Mouse (Mus musculus): ENCODE results near the gene Stx7.
"Not testable (repeated sequence)": the region's sequence is repeated elsewhere in the genome, so short reads cannot be mapped to it uniquely, and the experiment has no call there.

Stx7 gene

DNA sequence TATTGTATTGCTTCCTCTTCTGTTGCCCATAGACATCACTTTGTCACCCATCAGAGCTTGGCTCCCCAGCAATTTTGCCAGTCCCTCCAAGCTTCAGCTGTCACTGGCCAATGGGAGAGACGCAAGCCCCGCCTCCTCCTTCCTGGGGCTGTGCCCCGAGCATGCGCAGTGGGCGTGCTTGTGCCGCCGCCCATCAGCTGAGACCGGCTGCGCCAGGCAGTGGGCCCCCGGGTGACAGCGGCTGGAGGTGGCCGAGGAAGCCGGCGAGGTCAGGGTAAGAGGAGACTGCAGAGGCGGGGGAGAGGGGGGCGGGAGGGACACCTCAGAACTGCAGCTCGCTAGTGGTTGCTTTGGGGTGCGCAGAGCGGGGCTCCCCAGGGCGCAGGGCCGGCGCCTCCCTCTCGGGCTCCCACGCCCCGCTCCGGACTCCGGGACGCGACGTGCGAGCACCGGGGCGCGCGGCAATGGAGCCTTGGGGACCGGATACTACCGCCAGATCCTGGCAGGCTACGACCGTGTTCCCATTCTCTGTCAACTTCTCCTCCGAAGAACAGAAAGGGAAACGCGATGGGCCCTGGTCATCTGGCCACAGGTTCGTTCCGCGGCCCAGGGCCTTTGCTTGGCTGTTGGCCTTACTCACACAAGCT, at the start of gene Stx7:
Stx7 (plus strand) TSS at position 168 of the 647 bp plus-strand sequence.
- DNase-seq (ENCODE audit: low read depth): peak; percentile 94

DNA sequence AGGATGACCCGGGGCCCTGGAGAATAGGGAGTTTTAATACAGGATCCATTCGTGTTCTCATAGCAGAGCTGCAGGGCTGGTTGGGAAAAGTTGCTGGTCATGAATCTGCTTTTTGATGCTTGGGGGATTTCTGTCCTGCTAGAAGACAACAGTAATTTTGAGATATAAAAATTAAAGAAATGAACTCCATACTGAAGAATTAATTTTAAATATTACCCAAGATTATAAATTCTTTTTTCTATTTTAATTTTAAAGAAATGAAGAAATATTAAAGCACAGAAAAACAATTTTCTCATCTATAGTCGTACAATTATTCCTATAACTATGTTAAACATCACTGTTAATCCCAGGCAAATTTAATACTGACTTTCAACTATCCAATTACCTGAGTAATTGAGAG, 47.3 kb upstream of the Stx7 start, which contains the start of gene Taar8c:
Taar8c (minus strand) TSS at position 101 of the 400 bp plus-strand sequence.
- DNase-seq (ENCODE audit: low read depth): not testable (repeated sequence)

DNA sequence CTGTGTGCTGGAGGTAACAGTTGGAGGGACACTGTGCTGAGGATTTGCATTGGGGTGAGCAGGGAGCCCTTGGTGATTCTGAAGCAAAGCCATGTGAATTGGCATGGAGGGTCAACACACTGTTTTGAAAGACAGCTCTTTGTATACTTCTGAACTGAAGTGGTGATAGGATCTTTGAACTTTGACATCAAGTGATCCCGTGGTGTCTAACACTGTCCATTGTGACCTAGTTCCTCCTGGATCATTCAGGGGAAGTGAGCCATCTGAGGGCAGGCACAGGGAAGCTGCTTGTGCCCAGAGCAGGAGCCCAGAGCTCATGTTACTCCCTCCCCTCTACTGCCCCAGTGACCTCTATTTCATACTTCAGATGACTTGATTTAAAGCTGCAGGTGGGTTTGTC, 45.8 kb upstream of the Stx7 start:
- DNase-seq (ENCODE audit: low read depth): not testable (repeated sequence)

DNA sequence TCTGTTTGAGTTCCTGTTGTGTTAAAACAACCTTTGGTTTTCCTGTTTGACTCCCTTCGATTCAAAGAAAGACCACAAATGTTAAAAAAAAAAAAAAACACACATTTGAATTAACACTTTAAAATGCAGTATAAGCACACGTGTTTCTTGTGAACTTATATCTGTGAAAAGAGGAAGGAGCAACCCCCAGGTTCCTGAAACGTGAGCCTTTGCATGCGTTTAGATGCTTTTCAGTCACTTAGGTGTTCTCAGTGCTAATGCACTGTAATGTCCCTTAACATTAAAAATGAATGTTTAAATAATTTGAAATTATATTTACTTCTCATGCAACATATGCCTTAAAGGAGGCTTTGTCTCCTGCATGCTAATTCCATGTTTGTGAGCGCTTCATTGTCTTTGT, 41.4 kb upstream of the Stx7 start:
- DNase-seq (ENCODE audit: low read depth): peak; percentile 33

DNA sequence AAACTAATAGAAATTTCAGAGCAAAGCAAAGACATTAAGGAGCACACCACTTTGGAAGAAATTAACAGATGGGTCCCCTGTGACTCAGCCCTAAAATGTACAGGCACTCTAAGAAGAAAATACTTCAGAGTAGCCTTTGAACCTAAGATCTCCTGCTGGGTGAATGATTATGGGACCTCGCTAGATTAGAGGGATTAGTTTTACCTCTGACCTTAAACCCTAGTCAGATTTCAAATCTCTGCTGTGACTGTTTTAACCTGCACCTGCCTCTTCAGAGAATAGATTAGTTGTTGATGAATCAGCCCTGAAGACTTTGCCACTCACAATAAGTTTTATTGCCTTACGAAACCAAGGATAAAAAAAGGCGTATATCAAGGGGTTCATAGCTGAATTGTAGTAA, 40.9 kb upstream of the Stx7 start:
- no peak for DNase-seq (ENCODE audit: low read depth)

DNA sequence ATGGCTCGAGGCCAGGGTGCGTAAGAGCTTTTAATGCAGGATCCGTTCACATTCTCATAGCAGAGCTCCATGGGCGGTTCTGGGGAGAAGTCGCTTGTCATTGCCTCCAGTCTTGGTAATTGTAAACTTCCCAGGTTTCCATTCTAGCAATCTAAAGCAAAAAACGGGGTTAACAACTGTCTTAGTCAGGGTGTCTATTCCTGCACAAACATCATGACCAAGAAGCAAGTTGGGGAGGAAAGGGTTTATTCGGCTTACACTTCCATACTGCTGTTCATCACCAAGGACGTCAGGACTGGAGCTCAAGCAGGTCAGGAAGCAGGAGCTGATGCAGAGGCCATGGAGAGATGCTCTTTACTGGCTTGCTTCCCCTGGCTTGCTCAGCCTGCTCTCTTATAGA, 39.7 kb upstream of the Stx7 start, which contains the start of gene Taar9:
Taar9 (minus strand) TSS at position 101 of the 400 bp plus-strand sequence.
- DNase-seq (ENCODE audit: low read depth): not testable (repeated sequence)

DNA sequence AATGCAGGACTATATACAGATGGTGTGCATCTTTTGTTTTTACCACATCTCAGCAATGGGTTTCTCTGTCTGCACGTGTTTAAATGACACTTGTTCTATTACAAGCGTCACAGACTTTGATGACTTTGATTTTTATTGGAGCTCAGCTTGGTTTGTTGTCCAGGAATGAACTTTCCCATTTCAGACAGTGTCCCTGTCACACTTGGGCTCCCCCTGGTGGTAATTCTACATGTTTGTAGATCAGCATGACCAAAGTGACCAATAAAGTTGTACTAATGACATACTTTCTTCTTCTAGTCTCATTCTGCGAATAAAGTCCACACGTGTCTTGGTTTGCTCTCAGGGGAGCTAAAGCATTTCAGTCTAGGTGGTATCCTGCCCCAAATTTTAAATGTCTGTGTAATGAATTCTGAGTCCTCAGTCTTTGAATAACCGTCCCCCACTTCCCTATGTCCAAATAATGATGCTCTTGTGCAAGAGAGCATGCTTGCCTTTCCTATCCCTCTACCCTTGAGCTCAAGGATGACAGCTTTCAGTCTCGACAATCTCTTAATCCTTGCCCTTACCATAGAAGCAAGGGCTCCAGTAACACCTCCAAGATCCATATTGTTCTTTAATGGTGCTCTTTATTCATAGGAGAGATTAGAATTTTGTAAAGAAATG, 37.9 kb upstream of the Stx7 start:
- peak; percentile 66 for DNase-seq (ENCODE audit: low read depth)

DNA sequence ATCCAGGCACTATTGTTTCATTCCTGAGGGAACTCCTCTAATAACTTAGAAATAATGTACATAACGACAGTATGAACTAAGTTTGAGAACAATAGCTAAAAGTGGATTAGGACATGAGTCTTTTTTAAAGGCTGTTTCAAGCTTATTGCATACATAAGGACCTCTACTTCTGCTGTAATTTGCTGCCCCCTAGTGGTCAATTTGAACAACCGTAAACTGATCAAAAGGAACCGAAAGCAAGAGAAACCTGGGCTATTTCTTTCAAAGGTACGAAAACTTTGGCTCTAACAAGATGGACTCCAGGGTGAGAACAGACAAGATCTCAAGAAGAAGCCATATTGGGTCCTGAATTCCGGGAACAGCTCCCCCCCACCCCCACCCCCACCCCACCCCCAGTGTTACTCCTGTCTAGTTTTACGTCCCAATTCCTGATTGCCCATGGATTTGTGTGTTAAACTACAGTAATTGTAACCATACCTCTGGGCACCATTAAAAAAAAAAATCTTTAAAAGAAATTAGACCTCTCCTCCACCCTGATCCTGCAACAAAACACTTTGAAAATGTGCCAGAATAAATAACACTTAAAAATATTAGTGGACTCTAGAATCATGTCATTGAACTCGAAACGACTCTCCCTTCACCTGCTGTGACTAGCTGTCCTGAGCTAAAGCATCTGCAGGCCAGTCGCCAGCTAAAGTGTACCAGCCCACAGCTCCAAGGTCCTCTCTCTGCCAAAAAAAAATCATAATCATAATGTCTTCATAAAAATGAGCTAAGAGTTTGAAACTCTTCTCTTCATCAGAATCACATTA, 17.4 kb upstream of the Stx7 start:
- peak; percentile 98 for DNase-seq (ENCODE audit: low read depth)

DNA sequence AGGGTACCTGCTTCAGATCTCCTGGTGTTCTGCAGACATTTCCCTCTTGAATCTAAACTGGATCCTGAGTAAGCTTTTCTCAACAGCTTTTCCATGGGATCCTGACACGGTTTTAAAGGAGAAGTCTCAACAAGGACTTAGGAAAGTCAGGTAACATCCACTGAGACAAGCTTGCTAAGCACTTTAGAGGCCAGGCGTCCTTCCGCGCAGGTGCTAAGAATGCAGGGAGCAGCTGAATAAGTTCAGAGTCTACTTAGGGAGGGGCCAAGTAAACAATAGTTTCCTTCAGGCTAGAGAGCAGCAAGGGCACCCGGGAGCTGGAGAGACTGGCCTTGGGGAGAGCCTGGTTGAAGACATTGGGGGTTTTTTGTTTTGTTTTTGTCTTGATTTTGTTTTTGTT, 16.8 kb upstream of the Stx7 start:
- peak; percentile 85 for DNase-seq (ENCODE audit: low read depth)

DNA sequence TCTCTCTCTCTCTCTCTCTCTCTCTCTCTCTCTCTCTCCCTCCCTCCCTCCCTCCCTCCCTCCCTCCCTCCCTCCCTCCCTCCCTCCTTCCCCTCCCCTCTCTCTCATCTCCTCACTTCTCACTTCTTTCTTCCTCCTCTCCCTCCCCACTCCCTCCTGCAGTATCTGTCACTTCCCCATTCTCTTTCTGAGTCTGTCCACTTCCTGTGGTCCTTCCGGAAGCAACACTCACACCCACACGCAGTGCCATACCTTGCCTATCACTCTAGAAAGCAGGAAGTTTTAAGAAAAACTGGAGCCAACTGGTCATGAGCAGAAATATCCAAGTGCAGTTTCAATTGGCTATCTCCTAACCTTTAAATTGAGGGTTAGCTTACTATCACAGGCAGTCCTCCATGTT, 16.0 kb upstream of the Stx7 start:
- DNase-seq (ENCODE audit: low read depth): peak; percentile 94

DNA sequence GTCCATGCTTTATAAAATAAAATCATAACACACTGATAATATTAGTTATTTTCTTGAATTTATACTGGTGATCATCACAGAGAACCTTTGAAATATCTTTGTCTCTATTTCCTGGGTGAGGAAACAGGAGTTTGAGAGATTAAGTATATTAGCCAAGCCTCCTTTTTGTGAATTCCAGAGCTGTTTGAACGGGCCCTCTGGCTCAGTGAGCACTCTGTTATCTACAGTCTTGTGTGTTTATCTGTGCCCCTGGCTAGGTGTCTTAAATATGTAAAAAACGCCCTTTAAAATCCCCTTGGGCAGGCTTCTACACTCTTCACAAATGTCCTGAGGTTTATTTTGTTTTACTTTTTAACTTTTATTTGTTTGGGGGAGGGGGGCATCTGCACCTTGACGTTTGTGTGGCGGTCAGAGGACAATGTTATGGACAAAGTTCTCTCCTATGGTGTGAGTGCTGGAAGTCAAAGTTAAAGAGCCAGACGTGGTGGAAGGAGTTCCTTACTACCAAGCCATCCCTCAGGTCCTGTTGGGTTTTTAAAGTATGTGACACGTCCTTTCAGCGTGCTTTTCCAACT, 14.9 kb upstream of the Stx7 start:
- DNase-seq (ENCODE audit: low read depth): no peak

DNA sequence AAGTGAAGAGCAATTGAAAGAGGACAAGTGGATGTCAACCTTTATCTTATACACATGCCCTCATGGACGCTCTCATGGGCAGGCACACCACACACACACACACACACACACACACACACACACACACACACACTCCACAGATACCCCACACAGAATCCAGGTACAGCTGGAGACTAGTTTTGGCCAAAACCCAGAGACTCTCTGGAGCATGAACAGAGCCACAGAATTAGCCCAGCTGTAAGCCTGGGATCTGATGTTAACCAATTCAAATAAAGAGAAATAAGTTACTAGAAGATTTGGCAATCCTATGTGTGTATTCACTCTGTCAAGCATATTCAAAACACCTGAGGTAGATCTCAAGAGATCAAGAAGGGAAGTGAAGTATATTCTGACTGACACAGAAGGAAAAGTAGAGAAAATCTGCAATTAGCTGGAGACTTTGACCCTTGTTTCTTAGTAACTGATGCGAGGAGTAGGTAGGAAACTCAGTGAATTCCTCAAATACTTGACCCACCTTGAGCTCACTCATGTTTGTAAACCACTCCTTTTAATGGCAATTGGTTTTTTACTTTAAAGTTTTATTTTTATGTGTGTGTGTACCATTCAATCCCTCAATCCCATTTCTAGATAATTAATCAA, 10.4 kb upstream of the Stx7 start:
- no peak for DNase-seq (ENCODE audit: low read depth)

DNA sequence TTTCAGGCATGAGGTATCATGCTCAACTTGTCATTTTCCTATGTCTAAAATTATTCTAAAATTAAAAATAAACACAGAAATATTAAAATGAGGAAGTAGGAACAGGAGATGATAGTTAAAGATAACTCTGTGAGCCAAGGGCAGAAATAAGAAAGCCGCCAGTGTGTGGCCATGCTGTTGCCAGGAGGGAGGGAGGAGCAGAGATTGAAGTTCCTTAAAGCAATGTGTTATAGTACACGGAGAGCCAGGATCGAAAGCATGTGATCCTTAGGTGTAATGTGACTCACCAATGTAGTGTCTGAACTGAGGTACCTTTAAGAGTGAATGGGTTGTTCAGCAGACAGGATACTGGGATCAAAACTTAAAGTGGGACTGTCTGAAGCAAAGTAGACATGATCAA, 6.4 kb upstream of the Stx7 start:
- peak; percentile 47 for DNase-seq (ENCODE audit: low read depth)

DNA sequence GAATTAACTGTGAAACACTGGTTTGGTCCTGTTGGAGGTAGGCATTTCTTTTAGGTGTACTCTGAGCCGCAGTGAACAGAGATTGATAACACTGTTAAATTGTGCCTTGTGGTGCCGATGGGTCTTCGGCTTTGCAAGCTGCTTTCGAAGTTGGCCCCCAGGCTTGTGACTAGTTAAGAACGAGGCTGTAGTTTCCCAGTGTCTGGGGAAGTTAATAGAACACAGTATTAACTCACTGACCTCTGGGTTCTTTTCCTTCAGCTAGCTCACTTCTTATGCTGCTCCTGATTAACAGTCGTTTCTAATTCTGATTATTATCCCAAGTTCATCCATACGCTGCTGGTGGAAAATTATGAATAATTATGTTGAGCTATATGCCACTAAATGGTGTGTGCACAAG, 984 bp downstream of the Stx7 start:
- DNase-seq (ENCODE audit: low read depth): no peak

DNA sequence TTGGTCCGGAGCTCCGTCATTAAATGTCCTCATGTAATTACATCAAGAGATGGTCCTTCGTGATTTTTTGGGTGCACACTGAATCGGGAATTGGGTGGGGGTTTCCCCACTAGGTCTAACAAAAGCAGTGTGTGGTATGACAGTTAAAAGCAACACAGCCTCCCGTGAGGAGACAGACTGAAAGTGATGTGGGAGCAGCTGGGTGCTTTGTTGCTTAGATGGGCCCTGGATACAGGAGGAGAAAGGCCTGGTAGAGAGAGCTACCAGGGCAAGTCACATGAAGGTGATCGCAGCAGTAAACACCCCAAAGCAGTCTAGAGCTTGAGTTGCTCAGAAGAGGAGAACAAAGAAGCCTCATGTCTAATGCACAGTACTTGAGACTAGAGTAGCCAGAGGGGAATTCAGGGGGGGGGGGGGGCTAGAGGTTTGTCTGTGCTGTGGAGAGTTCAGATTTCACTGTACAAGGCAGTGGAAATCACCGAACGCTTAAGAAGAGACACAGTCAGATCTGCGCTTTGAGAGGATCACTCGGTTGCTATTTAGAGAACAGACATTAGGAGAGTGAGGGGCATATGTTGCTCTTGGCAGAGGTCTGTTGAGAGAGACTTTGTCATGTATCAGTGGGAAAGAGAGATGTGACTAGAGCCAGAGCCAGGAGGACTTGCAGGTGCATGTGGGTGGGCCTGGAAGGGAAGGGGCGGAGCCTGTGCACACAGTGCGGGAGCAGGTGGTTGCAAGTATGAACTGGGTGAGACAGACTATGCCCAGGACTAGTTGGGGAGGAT, 9.6 kb downstream of the Stx7 start:
- DNase-seq (ENCODE audit: low read depth): no peak

DNA sequence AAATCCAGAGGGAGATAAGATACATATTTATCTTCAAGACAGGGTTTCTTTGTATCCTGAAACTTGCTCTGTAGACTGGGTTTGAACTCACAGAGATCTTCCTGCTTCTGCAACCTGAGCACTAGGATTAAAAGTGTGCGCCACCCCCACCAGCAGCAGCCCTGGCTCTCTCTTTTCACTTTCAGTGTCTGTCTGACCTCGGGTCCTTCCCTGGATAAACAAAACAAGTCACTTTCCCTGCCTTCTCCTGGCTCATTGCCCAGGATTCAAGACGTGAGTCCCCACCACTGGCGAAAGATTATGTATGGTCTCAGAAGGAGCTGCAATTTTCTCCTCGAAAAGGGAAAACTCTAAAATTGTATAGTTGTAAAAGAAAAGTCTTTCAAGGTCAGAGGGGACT, 10.5 kb downstream of the Stx7 start:
- DNase-seq (ENCODE audit: low read depth): no peak

DNA sequence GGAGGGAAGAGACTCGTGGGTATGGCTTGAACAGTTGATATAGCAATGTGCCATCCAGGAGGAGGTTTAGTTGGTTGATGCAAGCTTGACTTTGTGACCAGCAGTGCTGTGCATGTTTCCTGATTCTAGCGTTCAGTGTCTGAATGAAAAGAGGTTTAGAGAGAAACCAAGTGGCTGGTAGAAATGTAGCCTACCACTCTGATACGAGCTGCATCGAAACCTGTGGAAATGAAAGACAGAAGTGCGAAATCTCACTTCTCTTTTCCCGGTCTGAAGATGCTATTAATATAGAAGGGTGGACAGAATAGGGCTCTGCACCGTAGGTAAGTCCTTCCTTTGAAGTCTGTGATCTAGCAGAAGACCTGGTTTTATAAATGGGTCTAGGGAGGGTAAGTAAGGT, 11.2 kb downstream of the Stx7 start:
- DNase-seq (ENCODE audit: low read depth): no peak

DNA sequence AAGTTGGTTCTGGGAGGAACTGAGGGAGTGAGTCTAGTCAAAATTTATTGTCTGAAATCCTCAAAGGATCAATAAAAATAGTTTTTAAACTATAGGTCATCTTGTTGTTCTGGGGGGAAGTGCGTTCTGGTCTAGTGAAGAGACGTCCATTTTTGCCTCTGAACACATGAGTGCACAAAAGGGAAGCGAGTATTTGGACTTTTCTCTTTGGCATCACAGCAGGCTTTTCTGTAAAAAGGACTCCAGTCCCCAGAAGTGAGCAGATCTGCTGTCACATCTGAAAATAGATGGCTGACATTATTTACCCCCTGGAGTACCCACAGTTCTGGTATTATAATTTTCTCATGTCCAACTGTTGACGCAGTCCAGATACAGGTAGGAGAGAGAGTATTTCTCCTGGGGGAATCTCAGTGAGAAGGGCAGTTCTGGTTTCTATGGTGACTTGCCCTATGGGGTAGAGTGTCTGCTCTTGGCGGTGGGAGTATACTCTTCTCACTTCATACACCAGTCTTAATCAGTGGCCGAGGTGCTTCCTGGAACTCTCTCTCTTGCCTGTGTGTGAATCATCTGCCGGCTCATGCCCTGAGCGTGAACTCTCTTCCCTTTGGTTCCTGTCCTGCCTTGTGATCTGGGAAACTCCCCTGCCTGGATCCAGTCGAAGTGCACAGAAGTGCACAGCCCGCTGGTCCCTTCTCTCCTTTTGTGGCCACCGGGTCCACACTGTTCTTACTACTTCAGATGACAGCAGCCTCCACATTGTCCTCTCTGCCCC, 15.2 kb downstream of the Stx7 start:
- DNase-seq (ENCODE audit: low read depth): peak; percentile 84

DNA sequence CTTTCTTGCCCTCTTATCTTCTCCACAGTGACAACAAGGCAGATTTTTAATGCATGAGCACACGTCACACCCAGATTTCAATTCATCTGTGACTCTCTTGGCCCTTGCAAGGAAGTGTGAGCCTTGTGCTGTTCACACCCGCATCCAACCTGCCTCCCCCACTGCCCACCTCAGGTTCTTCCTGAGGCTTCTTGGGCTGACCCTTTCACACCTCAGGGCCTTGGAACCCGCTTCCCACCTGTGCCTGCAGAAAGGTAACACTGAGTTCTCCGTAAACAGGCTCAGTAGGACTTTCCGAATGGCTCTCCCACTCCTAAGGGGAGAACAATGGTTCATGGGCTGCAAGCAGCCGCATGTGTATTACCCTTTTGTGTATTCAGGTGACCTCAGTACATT, 15.8 kb downstream of the Stx7 start:
- DNase-seq (ENCODE audit: low read depth): no peak

DNA sequence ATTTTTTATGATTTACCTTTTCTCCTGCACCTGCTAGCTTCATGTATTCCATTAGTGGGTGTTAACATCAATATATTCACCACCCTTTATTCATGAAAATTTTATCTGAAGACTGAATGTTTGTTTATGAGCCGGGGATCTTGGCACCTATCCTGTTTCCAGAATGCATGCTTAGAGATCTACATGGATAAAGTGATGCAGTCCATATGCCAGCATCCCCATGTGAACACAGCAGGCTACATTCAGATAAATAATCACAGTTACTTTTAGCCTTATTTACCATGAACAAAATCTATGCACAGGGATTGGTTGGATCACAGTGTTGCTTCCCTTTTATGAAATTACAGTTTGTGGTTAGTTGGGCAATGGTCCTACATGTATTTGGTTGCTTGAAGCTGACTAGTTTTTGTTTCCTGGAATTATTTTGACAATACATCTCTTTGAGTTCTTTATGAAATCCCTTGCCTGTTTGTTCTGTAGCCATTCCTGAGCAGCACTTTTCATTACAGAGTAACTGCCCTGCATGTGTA, 16.5 kb downstream of the Stx7 start:
- peak; percentile 84 for DNase-seq (ENCODE audit: low read depth)

Data from 416B (cell line).